Mouse (Mus musculus) hindbrain, embryonic 10.5 days (tissue): ENCODE data around the gene Hoxc9. TPM values are rescaled to one million over a fixed set of nuclear protein-coding genes. Genes with fewer than 3 reads are reported as not detected.

Experiments used
- DNase-seq: peaks from one replicate; pipeline ENCODE4 v3.0.0-alpha.2; 2017; ENCODE audit warnings: low spot score
- H3K27ac ChIP-seq: fragments of 300-500 bp; sonication (generic); 2 replicates; pipeline ENCODE4 v1.5.1; 2016; ENCODE audit warnings: mild to moderate bottlenecking, moderate library complexity
- H3K27me3 ChIP-seq: fragments of 300-500 bp; sonication (generic); 2 replicates; pipeline ENCODE4 v1.6.1; 2016; ENCODE audit warnings: mild to moderate bottlenecking; ENCODE audit not compliant: poor library complexity, insufficient read depth, severe bottlenecking
- H3K36me3 ChIP-seq: fragments of 300-500 bp; sonication (generic); 2 replicates; pipeline ENCODE4 v1.6.1; 2016; ENCODE audit warnings: mild to moderate bottlenecking, moderate library complexity
- H3K4me1 ChIP-seq: fragments of 300-500 bp; sonication (generic); replicated peaks from 2 replicates; pipeline ENCODE4 v1.6.1; 2016; ENCODE audit warnings: mild to moderate bottlenecking
- H3K4me3 ChIP-seq: fragments of 300-500 bp; sonication (generic); 2 replicates; pipeline ENCODE4 v1.5.1; 2016; ENCODE audit warnings: mild to moderate bottlenecking, moderate library complexity
- H3K9me3 ChIP-seq: fragments of 300-500 bp; sonication (generic); 2 replicates; pipeline ENCODE4 v1.6.1; 2016; ENCODE audit warnings: mild to moderate bottlenecking, moderate library complexity
- WGBS: fragments of 180-500 bp; shearing (Covaris S2); methylation state at CpG from one replicate; pipeline ENCODE4 v1.1.7; 2016; 5-methylcytosine and 5-hydroxymethylcytosine counted together
- polyA plus RNA-seq: library from polyadenylated mRNA; unstranded; fragments of >200 nt; fragmentation: Nextera tagmentation; extraction: Ambion mirVana; gene quantifications from 2 replicates; pipeline ENCODE4 v1.2.1, GENCODE M21; 2016

Gene Hoxc9
- polyA plus RNA-seq, 1 experiment from 2014 or later = not detected

DNA sequence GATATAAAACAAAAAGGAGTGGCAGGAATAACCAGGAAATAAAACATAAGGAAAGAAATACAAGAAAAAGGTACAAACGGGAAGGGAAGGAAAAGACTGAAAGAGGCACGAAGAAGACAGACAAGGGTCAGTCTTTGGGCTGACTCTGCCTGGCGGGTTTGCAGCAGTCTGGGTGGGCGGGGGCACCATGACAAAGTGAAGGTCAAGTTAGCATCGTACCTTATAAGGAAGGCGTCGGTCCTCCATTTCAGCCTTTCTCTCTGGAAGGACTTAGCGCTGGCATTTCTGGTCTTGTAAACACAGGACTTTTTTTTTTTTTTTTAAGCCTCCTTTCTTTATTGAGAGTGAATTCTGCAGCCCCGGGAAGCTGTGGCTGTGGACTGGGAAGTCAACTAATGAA is 29.0 kb upstream of the Hoxc9 start:
- Histone ChIP-seq H3K9me3 (no peaks in the 10 kb centered on the region), H3K4me3 (no peak overlapping the region), H3K27me3 (peaks cover 100% of the 10 kb centered on the region), H3K4me1 (peaks cover 6% of the 10 kb centered on the region; the same call in 1 of the 2 replicates), H3K36me3 (no peaks in the 10 kb centered on the region), H3K27ac (no peak overlapping the region)
- WGBS = 3% methylated on average over 9 of the region's 9 CpGs
- no peak for DNase-seq

DNA sequence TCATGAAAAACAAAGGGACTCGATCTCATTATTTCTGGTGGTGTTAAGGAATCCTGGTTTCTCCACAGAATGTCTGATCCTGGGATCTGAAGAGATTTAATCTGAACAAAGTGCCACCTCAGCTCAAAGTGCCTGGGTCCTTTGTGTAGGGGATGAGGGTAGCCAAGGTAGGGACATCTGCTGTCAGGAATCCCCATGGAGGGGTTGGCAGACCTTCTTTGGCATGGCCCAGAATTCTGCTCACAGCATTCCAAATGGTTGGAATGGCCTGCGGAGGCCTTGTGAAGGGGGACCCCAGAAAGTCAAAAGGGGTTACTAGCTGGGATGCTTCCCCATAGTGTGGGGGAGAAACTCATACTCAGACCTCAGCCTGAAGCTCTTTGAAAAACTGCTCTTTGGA is 27.4 kb upstream of the Hoxc9 start:
- Histone ChIP-seq H3K9me3 (no peaks in the 10 kb centered on the region), H3K4me3 (no peak overlapping the region), H3K27ac (no peak overlapping the region), H3K27me3 (peaks cover 100% of the 10 kb centered on the region), H3K4me1 (no peaks in the 10 kb centered on the region), H3K36me3 (no peaks in the 10 kb centered on the region)
- 14% methylated on average over 2 of the region's 2 CpGs for WGBS
- no peak for DNase-seq

DNA sequence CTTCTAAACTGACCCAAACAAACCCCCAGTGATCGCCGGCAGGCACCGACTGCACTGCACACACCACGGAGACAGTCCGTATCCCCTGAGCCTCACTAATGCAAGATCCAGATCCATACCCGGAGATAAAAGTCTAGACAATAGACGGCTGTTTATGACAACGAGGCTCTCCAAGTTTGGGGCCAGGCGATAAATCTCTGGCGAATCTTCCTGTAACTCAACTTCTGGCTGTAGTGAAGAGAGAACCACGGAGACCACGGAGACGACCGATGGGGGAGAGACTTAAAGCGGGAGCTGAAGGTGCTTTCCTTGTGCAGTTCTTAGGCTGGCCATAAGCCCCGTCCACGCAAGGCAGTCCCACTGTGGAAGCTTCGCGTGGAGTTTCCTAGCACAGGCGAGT is 26.5 kb upstream of the Hoxc9 start:
- Histone ChIP-seq H3K4me1 (no peaks in the 10 kb centered on the region), H3K36me3 (no peaks in the 10 kb centered on the region), H3K27me3 (peaks cover 100% of the 10 kb centered on the region), H3K9me3 (no peaks in the 10 kb centered on the region), H3K27ac (no peak overlapping the region), H3K4me3 (no peak overlapping the region)
- peak; percentile 41 for DNase-seq
- WGBS = 3% methylated on average over 20 of the region's 20 CpGs

DNA sequence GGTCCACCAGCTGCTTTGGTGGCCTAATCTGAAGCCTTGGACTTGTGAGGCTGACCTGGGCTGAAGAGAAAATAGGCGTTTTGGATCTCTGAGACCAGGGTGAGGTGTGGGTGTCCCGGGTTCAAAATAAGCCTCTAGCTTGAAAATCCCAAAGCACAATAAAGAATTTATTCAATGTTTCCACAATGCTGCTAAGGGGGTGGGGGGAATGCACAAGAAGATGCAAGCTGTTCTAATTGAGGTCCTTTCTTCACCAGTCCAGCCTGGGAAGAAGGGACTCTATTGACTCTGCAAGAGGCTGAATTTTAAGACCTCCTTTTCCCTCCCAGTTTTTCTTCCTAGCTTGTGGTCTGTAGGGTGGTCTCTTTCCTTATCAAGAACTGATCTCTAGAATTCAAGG is 25.4 kb upstream of the Hoxc9 start:
- no peaks in the 10 kb centered on the region; the same call in 1 of the 2 replicates for H3K4me1 ChIP-seq
- DNase-seq = no peak
- 13% methylated on average over 2 of the region's 2 CpGs for WGBS
- H3K27me3 ChIP-seq = peaks cover 100% of the 10 kb centered on the region
- H3K36me3 ChIP-seq = no peaks in the 10 kb centered on the region
- no peaks in the 10 kb centered on the region for H3K9me3 ChIP-seq
- H3K4me3 ChIP-seq = no peak overlapping the region
- H3K27ac ChIP-seq = no peak overlapping the region

DNA sequence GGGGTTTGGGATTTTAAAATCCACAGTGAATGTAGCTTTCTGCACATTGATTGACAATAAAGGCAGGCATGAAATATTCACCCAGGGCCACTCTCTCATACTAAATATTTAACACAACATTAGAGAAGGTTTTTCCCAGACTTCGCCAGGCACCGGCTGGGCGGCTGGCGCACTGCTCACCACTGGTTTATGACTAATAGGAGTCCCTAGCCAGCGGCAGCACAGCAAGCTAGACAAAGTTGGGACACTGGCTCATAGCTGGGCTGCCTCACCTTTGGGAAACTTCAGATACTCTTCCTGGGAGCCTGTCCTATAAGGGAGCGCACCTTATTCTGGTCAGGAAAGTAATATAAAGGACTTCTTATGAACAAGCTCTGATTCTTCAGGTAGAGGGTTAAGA is 22.7 kb upstream of the Hoxc9 start:
- H3K36me3 ChIP-seq = no peaks in the 10 kb centered on the region
- no peak for DNase-seq
- H3K27ac ChIP-seq = no peak overlapping the region
- no peaks in the 10 kb centered on the region; the same call in 1 of the 2 replicates for H3K4me1 ChIP-seq
- H3K27me3 ChIP-seq = peaks cover 100% of the 10 kb centered on the region
- no peak overlapping the region for H3K4me3 ChIP-seq
- no peaks in the 10 kb centered on the region for H3K9me3 ChIP-seq
- 3% methylated on average over 6 of the region's 6 CpGs for WGBS

DNA sequence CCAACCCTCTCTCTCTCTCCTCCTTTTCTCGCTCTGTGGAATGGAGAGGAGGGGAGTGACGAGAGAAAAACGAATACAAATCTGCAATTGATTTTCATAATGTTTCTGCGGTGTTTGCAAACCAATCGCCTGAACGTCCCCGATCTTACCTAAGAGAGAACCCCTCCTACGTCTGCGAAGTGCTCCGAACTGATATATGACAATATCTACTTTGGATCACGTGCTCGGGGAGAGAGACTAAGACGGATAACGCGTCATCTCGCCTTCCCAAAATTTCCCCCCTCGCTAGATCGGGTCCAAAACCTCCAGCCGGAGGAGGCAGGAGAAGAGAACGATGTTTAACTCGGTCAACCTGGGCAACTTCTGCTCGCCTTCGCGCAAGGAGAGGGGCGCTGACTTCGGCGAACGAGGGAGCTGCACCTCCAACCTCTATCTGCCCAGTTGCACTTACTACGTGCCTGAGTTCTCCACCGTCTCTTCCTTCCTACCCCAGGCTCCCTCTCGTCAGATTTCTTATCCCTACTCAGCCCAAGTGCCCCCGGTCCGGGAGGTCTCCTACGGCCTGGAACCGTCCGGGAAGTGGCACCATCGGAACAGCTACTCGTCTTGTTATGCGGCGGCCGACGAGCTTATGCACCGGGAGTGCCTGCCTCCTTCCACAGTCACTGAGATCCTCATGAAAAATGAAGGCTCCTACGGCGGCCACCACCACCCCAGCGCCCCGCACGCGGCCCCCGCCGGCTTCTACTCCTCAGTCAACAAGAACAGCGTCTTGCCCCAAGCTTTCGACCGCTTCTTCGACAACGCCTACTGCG is 21.8 kb upstream of the Hoxc9 start, which contains the start of gene Hoxc11:
Gene Hoxc11, plus strand, starts transcription at position 236 of the 815 bp plus-strand sequence.
- under 1% methylated on average over 57 of the region's 57 CpGs for WGBS
- peaks cover 100% of the 10 kb centered on the region for H3K27me3 ChIP-seq
- no peaks in the 10 kb centered on the region for H3K36me3 ChIP-seq
- H3K9me3 ChIP-seq = no peaks in the 10 kb centered on the region
- H3K4me3 ChIP-seq = no peak within 1 kb of the TSS
- H3K4me1 ChIP-seq = no peaks in the 10 kb centered on the region; the same call in 1 of the 2 replicates
- DNase-seq = peak; percentile 61
- no peak within 1 kb of the TSS for H3K27ac ChIP-seq

DNA sequence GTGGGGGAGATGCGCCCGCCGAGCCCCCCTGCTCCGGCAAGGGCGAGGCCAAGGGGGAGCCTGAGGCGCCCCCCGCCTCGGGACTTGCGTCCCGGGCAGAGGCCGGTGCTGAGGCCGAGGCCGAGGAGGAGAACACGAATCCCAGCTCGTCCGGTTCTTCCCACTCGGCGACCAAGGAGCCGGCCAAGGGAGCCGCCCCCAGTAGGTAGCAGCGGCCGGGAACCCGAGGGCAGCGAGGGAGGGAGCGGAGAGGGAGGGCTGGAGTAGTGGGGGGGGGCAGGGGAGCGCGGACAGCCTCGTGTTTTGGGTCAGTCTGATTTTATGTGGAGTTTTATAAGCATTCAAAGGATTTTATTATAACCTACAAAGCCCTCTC is 21.2 kb upstream of the Hoxc9 start:
- DNase-seq = no peak
- under 1% methylated on average over 28 of the region's 28 CpGs for WGBS
- no peaks in the 10 kb centered on the region; the same call in 1 of the 2 replicates for H3K4me1 ChIP-seq
- no peaks in the 10 kb centered on the region for H3K36me3 ChIP-seq
- no peak overlapping the region for H3K27ac ChIP-seq
- H3K4me3 ChIP-seq = no peak overlapping the region
- H3K27me3 ChIP-seq = peaks cover 100% of the 10 kb centered on the region
- H3K9me3 ChIP-seq = no peaks in the 10 kb centered on the region

DNA sequence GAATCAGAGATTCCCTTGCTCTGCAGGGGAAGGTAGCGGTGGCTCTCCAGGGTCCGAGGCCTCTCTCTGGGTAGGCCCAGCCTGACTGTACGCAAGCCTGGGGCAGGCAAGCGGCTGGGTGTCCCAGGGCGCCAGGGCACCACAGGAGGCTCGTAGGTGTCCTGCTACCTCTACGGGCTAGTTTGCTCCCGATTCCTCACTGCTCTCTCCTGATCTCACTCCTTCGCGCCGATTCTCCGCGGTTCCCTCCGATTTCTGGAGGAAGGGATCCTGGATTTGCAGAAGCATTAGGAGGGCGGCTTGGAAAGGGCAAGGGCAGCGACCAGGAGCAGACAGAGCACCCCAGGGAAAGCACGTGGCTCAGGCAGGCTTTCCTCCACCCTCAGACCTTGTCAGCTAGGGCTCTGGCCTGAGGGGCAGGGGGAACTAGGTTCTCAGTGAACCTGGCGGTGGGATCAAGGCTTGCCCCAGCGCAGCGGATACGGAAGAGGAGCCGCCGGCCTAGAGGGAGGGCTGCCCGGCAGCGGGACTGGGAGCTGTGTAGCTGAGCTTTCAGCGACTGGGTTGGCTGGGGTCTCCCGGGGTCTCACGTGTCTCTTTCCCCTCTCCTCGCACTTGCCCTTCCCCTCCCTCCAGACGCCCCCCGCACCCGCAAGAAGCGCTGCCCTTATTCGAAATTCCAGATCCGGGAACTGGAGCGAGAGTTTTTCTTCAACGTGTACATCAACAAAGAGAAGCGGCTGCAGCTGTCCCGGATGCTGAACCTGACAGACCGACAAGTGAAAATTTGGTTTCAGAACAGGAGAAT is 20.2 kb upstream of the Hoxc9 start:
- DNase-seq = peak; percentile 75
- under 1% methylated on average over 40 of the region's 40 CpGs for WGBS
- Histone ChIP-seq H3K27me3 (peaks cover 100% of the 10 kb centered on the region), H3K36me3 (no peaks in the 10 kb centered on the region), H3K9me3 (no peaks in the 10 kb centered on the region), H3K27ac (no peak overlapping the region), H3K4me1 (no peaks in the 10 kb centered on the region; the same call in 1 of the 2 replicates), H3K4me3 (no peak overlapping the region)

DNA sequence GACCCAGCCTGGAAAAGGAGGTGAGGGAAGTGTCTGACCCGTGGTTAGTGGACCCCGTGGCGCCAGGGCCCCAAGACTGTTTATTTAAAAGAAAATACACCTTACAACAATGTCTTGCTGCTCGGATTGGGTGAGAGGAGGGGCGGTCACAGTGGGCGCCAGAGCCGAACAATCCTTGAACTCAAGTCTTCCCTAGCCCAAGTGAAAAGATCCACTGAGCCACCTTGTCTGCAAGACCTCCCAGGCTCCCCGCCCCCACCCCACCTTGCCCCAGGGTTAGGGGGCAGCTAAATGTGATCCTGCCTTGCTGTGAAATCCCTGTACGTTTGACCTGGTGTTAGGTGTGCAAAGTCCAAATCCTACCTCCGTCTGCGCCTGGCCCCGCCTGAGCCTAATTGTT is 19.3 kb upstream of the Hoxc9 start:
- Histone ChIP-seq H3K4me1 (no peaks in the 10 kb centered on the region; the same call in 1 of the 2 replicates), H3K27ac (no peak overlapping the region), H3K4me3 (no peak overlapping the region), H3K9me3 (no peaks in the 10 kb centered on the region), H3K36me3 (no peaks in the 10 kb centered on the region), H3K27me3 (peaks cover 100% of the 10 kb centered on the region)
- no peak for DNase-seq
- WGBS = under 1% methylated on average over 12 of the region's 12 CpGs

DNA sequence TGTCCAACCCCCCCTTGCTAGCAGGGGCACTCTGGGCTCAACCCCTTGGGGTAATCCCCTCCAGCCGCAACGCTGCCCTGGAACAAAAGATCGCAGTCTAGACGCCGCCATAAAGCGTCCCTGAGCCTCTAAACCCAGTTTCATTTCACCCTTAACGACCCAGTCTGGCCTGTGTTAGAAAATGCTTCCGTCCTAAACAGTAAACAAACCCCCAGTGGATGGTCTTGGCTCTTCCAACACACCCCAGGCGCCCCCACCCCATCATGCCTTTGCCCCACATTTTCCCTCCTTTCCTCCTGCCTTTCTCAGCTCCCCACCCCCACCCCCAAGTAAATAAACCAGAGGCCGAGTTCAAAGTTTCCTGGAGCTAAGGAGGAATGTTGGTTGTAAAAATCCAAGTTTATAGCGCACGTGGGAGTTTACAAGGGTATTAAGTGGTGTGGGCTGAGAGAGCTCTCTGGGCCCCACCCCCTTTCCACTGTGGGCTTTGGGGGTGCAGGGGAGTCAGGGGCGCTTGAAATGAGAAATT is 16.5 kb upstream of the Hoxc9 start:
- WGBS = under 1% methylated on average over 13 of the region's 13 CpGs
- no peaks in the 10 kb centered on the region for H3K9me3 ChIP-seq
- no peak for DNase-seq
- H3K27me3 ChIP-seq = peaks cover 100% of the 10 kb centered on the region
- no peaks in the 10 kb centered on the region; the same call in 1 of the 2 replicates for H3K4me1 ChIP-seq
- H3K27ac ChIP-seq = no peak overlapping the region
- H3K4me3 ChIP-seq = no peak overlapping the region
- H3K36me3 ChIP-seq = no peaks in the 10 kb centered on the region

DNA sequence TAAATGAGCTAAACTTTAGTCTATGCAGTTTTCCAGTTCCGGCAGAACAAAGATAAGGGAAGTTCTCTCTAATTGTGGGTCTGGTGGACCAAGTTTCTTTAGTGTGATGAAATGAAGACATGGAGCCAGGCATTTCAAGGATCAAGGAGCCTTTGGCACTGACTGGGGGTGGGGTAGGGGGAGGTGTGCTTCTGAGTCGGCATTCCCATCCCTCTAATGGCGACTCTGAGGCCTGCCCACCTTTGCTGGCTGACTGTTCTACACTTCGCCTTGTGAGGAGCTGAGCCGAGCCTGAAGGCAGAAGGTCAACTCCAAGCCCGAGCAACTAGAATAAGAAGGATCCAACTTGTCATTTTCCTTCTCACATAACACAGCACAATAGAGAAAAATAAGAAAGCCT is 14.5 kb upstream of the Hoxc9 start:
- WGBS = 6% methylated on average over 6 of the region's 6 CpGs
- H3K27me3 ChIP-seq = peaks cover 100% of the 10 kb centered on the region
- no peak overlapping the region for H3K27ac ChIP-seq
- H3K36me3 ChIP-seq = no peaks in the 10 kb centered on the region
- no peak overlapping the region for H3K4me3 ChIP-seq
- H3K4me1 ChIP-seq = no peaks in the 10 kb centered on the region; the same call in 1 of the 2 replicates
- no peak for DNase-seq
- no peaks in the 10 kb centered on the region for H3K9me3 ChIP-seq

DNA sequence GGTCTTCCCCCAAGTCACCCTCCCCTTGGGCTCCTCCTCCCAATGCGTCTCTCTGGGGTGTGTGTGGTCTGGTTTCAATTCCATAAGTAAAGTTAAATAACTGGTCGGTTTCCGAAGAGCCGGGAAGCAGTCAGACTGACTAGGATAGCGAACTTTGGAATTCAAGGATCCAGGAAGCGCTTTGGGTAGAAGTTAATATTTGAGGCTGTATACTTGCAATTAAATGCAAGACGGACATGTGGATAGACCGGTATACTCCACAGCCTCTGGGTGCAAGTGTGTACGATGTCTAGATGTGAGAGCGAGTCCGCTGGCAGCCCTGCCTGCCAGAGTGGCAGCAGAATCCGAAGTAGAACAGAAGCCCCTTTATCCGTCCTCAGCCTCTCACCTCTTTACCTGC is 13.7 kb upstream of the Hoxc9 start:
- no peak overlapping the region for H3K27ac ChIP-seq
- H3K4me1 ChIP-seq = no peaks in the 10 kb centered on the region; the same call in 1 of the 2 replicates
- H3K4me3 ChIP-seq = no peak overlapping the region
- DNase-seq = peak; percentile 53
- no peaks in the 10 kb centered on the region for H3K9me3 ChIP-seq
- 2% methylated on average over 13 of the region's 13 CpGs for WGBS
- no peaks in the 10 kb centered on the region for H3K36me3 ChIP-seq
- peaks cover 100% of the 10 kb centered on the region for H3K27me3 ChIP-seq

DNA sequence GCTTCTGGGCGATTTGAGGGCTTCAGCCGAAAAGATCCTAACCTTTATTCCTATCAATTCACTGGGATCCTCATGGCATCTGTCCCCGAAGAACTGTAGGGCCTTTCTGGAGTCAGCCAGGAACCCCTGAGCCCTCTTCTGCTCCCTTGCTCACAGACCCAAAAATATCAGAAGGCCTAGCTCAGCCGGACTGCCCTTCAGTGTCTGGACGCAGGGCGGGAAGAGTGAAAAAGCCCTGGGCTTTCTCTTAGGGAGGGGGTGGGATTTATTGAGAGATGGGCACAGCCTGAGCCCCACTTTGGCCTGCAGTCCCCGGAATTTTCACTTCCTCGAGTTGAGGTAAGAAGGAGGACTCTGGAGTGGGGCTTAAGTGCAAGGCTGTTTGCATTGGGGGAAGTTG is 13.0 kb upstream of the Hoxc9 start:
- Histone ChIP-seq H3K9me3 (no peaks in the 10 kb centered on the region), H3K36me3 (no peaks in the 10 kb centered on the region), H3K4me1 (no peaks in the 10 kb centered on the region; the same call in 1 of the 2 replicates), H3K4me3 (no peak overlapping the region), H3K27me3 (peaks cover 100% of the 10 kb centered on the region), H3K27ac (no peak overlapping the region)
- DNase-seq = no peak
- 2% methylated on average over 8 of the region's 8 CpGs for WGBS
